Mouse (Mus musculus): Measurements from ENCODE around the gene Tle1. TPM values are rescaled to one million over a fixed set of nuclear protein-coding genes. Genes with fewer than 3 reads are reported as not detected.
A peak's percentile ranks its signal among the peaks of the same experiment; 100 is the strongest.

The Tle1 gene
- 5.7 and 6.0 TPM in 2 replicates for polyA plus RNA-seq (2015; fragmentation: Nextera tagmentation; extraction: Ambion mirVana)

DNA sequence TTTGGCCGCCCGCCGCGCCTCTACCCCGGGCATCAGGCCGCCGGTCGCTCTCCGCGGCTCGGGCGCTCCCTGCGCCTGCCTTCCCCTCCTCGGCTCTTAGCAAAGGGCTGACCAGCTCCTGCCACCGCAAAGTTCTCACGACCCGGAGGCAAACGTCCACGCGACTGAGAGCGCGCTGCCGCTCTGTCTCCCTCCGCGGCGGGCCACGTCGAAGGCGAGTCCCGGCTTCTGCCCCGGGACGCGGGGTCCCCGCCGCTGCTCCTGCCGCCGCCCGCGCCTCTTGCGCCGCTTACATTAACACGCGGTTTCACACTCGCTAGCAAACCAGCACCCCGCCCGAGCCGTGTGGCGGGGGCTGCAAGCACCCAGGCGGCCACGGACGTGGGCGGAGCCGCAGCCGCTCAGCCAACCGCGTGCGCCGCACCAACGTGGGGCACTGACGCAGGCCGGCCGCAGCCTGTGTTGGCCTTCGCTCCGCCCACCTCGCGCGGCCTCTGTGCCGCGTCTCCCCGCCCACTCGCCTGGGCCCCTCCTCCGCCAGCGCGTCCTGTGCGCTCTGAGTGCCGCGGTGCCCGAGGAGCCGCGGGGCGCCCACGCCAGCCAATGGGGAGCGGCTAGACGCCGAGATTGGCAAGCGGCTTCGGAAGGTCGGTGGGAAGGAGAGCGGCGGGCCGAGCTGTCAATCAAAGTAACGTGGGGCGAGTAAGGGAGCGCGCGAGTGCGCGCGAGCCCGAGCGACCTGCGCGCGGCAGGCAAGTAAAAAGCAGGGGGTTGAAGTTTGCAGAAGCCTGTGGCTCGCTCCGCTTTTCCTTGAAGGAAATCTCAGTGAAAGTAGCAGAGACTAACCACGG lies at the start of gene Tle1:
TSS of gene Tle1 (minus strand) at position 361 of the 851 bp plus-strand sequence.
- peak; percentile 99 for DNase-seq (ENCODE audit: low spot score)

DNA sequence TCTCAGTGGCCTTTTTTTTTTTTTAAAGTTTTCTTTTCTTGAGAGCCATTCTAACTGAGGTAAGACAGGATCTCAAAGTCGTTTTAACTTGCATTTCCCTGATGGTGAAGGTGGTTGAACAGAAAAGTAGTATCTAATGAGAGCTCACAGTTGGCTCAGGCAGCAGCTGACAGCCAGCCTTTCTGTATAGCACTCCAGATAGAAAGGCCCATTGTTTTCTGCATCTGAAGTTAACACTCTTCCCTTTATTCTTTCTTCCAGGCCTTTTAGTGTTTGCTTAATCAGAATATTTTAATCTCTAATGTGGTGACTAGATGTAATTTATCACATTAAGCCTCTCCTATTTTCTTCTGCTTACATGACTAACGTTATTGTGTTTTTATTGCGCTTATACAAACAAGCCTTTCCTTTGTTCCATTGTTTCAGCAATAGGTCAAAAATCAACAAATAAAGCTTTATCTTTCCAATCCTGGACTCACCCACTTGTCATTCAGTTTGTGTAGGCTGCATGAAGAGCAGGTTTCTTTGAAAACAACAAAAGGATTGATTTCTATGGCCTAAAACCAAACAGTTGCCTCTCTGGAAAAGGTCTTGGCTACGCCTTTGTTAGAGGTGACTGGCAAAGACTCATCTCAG lies 33.0 kb upstream of the Tle1 start:
- no peak for DNase-seq (ENCODE audit: low spot score)

DNA sequence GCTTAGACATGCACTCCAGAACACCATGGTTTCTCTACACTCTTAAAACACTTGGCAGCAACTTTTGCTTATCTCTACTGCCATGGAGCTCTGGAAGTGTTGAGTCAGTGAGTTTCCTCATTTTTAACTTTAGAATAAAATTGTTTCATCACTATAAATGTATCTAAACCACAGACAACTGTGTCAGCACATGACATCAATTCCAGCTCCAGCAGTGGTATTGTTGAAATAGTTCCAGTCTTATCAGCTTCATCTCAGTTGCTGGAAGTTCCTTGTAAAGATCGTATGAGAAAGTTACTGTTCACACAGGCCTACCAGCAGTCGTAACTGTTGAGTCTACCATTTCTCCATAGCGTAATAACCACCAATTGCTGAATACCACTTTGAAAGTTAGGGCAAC lies 31.5 kb upstream of the Tle1 start:
- DNase-seq (ENCODE audit: low spot score) = no peak

DNA sequence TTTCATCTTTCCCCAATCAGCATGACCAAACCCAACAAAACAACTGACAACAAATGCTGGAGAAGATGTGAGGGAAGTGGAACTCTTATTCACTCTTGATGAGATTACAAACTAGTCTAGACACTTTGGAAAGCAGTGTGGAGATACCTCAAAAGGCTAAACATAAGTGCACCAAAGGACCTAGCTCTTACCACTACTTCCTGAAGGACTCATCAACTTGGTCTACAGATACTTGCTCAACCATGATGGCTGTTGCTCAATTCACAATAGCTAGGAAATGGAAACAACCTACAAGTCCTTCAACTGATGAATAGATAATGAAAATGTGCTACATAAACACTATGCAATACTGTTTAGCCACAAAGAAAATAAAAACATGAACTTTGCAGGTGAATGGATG lies 30.1 kb upstream of the Tle1 start:
- no peak for DNase-seq (ENCODE audit: low spot score)

DNA sequence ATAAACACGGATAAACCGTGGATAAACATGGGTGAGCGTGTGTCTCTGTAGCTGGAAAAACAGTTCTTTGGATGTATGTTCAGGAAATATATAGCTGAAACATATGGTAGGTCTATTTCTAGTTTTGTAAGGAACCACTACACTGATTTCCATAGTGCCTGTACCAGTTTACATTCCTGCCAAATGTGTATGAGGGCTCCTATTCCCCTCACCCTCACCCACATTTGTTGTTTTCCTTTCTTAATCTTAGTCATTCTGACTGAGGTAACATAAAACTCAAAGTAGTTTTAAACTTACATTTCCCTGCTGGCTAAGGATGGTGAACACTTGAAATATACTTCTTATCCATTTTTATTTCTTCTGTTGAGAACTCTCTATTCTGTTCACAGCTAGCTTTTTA lies 20.9 kb upstream of the Tle1 start:
- no peak for DNase-seq (ENCODE audit: low spot score)

DNA sequence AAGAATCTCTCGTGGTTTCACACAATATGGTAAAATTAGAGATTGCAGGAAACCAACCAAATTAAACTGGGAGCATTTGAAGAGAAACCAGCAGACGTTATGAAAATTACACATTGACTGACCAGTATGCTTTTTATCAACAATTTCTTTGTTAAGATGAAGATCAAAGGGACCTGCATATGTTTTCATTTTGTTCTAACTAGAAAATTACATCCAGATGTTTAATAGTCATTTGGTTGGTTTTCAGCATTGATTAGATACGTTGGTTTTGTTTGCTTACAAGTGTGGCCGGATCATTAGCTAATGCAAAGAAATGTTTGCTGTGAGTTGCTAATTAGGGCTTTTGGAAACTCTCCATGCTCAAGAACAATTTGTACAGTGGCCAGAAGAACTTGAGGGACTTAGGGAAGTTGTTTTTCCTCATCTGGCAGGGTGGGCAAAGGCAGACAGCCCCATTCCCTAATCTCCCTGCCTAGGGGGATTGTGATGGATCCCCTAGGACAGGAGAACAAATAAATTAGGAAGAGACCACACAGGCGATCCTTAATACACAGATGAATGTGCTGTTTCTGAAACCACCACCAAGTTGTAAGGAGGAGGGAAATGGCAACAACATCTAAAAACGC lies 3.8 kb upstream of the Tle1 start:
- no peak for DNase-seq (ENCODE audit: low spot score)

DNA sequence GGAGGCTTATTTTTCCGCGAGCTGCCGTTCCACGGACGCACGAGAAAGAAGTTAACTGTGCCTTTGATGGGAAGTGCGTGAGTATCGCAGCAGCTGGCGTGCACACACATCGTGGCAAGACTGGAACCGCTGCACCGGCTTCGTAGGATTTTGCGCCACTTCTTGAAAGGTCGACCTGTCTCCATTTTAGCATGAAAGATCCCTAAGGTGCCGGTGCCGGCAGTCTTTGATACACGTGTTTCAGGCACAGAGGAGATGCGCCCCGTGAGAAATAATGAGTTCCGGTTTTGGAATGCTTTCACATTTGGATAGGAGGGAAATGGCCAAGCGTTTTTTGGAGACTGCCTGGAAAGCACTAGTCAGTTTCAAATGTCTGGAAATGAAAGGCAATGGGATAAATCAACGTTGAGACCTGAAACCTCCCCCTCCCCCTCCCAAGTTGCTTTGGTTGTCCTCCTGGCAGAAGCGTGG lies 837 bp upstream of the Tle1 start:
- DNase-seq (ENCODE audit: low spot score) = no peak

DNA sequence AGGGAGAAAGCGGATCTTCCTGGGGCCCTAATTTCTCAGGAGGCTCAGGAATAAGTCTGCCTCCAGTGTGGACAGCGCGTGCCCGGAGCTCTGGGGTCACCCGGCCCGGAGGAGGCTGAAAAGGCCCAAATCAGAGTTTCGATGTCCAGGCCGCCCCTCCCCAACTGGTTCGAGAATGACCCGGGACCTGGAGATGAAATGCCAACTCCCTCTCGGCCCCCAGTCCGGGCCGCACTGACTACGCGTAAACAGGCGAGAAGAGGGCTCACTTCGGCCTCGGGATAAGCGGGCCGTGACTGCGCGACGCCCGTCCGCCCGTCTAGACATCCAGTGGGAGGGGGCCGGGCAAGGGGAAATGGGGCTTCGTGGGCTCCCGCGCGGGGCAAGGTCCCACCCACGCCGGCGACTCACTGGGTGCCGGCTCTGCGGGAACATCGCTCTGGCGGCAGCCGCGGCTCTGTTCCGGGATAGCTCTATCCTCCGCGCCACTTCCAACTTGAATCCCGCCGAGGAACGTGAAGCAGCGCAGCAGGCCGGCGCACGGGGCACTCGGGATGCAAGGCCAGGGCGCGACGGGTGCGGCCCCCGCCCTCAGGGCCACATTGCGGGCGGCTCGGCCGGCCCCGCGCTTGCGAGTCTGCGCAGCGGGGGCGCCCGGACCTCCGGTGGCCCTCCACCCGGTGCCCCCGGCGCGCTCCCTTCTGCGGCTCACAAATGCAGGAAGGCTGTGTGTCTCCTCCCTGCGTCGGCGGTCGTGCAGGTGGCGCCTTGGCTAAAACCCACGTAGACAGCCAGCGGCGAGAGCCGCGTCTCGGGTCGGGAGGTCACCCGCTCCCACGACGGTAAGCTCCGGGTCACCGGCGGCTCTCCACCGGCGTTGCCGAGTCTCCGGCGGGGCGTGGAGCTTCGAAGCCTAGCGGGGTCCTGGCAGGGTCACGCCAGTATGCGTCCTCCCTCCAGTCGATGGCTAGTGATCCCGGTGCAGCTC lies 854 bp downstream of the Tle1 start:
- peak; percentile 54 for DNase-seq (ENCODE audit: low spot score)

DNA sequence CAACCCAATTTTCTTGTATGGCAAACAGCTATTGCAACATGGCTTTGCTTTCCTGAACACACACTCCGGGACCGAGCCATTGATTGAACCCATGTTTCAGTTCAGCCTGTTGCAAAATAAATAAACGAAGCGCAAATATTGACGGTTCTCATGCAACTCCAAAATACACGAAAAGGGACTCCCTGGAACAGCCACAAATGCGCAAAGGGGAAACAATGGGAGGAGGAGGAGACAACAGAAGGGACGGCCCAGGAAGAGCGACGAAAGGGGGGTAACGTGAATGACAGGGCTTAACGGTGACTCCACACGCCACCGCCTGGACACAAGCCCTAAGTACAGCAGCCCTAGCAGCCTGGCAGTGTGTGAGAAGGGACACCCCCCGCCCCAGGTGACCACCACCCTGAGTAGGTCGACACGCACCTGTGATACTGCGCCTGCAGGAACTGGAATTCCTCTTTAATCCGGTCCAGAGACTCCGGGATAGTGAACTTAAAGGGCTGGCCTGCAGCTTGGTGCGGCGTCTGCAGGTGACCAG lies 1.8 kb downstream of the Tle1 start:
- peak; percentile 69 for DNase-seq (ENCODE audit: low spot score)

DNA sequence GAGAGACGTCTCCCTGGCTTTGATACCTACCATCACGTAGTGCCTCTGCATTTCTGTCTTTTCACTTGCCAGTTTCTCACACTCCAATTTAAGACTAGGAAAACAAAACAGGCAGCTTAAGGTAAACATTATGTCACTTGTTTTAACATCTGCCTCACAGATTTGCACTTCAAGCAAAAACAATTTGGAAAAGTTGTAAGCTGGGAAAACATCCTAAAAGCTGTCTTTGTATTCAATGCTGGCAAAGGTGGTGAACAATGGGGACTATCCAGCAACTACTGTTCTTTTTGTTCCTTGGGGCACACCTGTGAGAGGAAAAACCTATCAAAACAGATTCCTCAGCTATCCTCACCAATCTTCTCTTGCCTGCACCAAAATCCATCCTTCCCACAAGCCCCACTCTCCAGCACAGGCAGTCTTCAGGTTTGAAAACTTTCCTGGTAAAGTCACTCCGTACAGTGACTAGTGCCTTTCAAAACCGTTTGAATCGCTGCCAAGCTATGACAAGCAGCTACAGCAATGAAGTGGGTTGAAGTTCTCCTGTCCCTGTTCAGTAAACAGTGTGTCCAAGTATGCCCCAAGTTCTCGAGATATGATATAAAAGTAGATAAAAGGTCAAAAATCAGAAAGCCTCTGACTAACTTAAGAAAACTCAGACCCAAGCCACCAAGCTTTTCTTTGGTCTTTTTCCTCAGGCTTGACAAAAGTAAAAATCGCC lies 2.7 kb downstream of the Tle1 start:
- no peak for DNase-seq (ENCODE audit: low spot score)

DNA sequence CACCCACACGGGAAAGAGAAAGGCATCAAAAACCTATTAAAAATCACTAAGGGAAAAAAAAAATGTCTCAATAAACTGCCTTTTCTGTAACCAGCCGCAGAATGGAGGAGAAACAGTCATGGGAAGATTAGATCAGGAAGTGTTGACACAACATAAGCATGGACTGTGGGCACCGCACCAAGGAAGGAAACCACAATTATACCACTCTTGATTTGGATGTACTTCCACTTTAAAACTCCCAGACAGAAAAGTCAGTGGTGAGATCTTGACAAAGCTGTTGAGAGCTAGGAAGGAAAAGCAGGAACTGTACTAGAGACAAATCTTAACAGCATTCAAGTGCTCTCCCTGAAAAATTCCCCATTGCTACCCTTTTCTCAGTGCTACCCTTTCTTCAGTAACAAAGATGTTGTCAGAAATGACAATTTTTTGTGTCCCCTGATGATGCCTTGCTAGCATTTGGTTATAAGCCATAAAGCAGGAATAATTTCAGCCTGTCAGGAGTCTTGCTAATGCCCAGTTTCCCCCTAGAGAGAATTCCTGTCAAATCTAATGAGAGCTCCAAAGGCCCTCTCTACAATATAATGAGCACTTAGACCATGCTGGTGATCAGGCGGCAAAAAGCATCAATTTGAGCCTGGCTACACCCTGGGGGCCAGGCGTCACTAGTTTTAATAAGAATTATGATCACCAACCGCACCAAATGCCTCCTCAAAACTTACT lies 5.4 kb downstream of the Tle1 start:
- DNase-seq (ENCODE audit: low spot score) = no peak

DNA sequence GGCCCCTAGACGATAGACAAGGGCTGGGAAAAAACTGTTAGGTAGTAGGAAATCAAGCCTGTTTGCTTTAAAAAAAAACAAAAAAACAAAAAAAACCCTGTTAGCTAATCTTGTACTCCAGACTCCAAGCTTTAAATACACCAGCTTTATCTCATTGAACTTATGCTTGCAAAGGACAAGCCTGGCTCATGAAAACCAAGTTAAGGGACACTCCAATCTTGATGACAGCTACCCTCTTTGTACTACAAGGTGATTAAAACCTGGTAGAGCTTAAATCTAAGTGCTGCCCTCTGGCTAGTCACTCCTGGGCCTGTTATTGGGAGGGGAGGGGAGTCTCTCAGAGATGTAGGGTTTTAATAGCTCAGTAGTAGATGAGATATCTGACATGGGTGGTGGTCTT lies 7.4 kb downstream of the Tle1 start:
- no peak for DNase-seq (ENCODE audit: low spot score)

DNA sequence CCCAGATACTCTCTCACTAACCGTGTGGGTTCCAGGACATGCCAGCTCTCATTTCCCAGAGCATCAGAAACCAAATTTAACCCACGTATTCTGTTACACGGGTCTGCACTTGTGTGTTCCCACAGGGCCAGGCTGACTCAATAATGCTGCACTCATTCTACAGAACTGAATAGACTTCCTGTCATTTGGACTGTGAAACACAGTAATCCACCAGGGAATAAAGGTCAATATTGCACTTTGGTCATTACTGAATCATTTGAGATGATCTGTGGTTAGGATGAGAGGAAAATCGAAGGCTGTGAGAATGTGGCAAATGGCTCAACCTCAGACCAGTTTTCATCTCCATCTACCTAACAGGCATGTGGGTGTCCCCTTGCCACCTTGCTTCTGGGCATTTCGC lies 16.2 kb downstream of the Tle1 start:
- no peak for DNase-seq (ENCODE audit: low spot score)

DNA sequence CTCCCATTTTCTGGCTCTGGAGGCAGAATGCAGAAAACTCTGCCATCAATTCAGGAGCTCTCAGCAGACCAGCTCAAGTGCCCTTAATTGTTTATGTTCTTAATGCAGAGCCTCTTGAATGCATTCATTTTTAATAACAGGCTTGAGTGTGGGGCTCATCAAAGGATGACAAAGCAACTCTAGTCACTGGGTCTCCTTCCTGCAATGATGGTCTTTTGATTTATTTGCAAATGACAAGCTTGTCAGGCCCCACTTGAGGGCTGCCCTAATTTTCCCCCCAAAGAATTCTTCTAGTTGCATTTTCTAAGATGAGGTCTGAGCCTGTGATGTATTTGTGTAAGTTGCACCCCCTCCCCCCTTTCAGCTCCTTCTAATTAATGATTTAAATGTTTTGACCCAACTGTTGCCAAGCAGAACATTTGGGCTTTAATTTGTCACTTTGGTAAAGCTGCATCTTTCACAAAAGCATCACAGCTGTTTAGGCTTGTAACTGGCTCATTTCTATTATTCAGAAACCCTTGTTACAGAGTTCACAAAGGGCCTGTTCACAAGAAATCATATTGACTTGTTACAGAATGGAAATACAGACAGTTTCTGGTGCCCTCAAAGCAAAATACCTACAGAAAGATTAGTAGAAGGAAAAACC lies 18.3 kb downstream of the Tle1 start:
- no peak for DNase-seq (ENCODE audit: low spot score)

DNA sequence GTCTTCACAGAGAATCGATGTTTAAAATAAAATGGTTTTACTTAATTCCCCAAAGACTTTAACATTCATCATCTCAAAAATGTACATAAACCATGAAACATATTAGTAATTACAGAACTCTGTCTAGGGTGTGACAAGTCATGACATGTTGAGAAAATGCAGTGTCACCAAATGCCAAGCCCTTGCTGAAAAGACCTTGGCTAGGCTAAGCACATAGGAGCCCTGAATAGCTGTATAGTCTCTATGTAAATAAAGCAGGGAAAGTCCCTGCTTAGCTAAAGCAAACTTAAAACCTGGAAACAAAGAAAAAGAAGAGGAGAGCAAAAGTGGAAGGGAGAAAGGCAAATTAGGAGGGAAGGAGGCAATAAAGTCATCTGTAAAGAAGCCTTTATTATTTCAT lies 24.8 kb downstream of the Tle1 start:
- no peak for DNase-seq (ENCODE audit: low spot score)

DNA sequence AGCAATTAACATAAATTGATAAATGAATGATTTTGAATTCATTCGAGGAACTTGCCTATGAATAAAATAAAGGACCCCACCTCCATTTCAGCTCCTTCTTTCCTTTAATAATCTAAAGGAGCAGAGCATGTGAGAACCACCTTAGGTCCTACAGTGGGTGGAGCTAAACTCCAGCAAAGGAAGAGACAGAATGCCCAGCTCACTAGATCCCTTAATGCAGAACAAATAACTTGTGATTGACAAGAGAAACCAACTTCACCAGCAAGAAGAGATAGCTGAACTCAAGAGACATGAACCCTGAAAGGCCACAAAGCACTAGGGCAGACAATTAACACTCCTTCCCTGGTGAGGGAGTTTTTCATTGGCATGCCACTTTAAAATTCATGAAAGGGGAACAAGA lies 32.5 kb downstream of the Tle1 start:
- no peak for DNase-seq (ENCODE audit: low spot score)

DNA sequence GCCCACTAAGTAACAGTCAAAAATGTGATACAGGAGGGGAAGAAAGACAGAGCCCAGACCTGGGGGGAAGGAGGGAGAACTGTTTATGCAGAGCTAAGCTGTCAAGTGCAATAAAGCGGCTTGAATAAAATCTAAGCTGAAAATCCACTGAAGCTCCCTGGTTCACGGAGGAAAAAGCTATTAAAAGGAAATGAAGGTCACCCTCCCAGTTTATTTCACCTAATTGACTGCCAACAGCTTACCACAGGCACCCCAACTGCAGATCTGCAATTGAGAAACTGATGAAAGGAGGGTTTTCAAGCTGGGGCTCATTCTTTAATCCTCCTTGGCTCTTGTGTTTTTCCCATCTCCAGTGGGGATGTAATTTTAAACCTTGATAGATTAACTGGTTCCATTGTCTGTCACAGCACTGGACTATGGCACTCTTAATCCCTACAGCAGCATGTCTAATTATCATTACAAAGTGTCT lies 32.9 kb downstream of the Tle1 start:
- no peak for DNase-seq (ENCODE audit: low spot score)

DNA sequence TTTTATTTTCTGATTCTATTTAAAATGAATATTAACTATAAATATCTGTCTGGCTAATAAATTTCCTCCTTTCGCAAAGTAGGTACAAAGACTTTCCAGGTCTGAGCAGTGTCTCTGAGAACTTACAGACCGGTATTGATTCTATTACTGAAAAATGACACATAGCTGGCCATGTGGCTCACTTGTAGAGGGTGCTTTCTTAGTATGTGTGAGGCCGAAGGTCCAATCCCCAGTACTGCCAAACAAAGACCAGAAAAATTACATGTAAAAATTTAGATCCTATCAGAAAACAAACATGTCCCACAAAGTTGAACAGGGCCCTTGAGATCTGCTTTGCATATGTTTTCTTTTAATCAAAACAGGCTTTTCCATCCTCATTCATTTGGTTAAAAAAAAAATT lies 33.5 kb downstream of the Tle1 start:
- no peak for DNase-seq (ENCODE audit: low spot score)

DNA sequence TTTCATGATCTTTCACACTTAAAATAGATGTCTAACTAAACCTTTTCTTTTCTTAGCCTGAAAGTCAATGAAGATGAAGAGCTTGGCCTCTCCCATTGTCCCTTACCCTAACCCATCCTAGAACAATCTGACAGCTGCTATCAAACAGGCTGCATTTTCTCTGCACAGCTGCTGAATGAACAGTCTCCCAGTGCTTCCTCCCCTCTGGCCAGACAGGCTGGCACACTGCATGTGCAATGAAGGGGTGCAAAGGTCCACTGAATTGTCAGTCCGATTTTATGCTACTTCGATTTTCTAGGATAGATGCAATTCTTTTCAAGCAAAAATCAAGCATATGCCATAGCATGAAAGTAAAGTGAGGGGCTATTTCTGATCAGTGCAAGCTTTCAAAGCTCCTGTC lies 34.2 kb downstream of the Tle1 start:
- DNase-seq (ENCODE audit: low spot score) = no peak
